Mouse (Mus musculus): ENCODE data around the gene Slc12a7. TPM values are rescaled to one million over a fixed set of nuclear protein-coding genes. Genes with fewer than 3 reads are reported as not detected.

Gene Slc12a7
- total and polyA plus RNA-seq, 3 experiments: 3.1 to 6.9 TPM; not detected in 1

- H3K4me3 ChIP-seq (ENCODE audit: control insufficient read depth in 1 of 2, insufficient read depth in 1 of 2, low read depth in 2 of 2, low read length in 2 of 2): no peak overlapping the region
Measured at GRCm38 (mm10) chr13:73818921-73819320, 86.0 kb downstream of the Slc12a7 start.

GRCm38 (mm10) chr13:73821251-73821650 is 88.4 kb downstream of the Slc12a7 start:
- no peak for DNase-seq (ENCODE audit: low read depth, low spot score)
- H3K79me2 ChIP-seq (ENCODE audit: control insufficient read depth, insufficient read depth, low read length, poor library complexity): no peaks in the 10 kb centered on the region
- no peak overlapping the region for H3K4me3 ChIP-seq (ENCODE audit: control insufficient read depth in 1 of 2, insufficient read depth in 1 of 2, low read depth in 2 of 2, low read length in 2 of 2)
- H3K27ac ChIP-seq (ENCODE audit: control insufficient read depth, low read depth, low read length): no peak overlapping the region
- H3K4me1 ChIP-seq (ENCODE audit: control insufficient read depth in 1 of 2, insufficient read depth in 2 of 2, low read length in 2 of 2): no peaks in the 10 kb centered on the region
- no peaks in the 10 kb centered on the region for H3K9me3 ChIP-seq (replicated peaks; ENCODE audit: insufficient read depth, low read length)
- no peaks in the 10 kb centered on the region for H3K27me3 ChIP-seq (ENCODE audit: control insufficient read depth in 1 of 2, insufficient read depth in 2 of 2, low read length in 2 of 2)
- no peaks in the 10 kb centered on the region for H3K36me3 ChIP-seq (ENCODE audit: control insufficient read depth in 1 of 2, insufficient read depth in 2 of 2, low read length in 2 of 2)
- H3K9ac ChIP-seq (ENCODE audit: control insufficient read depth, low read depth, low read length, poor library complexity, severe bottlenecking): no peak overlapping the region
- no peak for TF ChIP-seq NRF1 (IDR thresholded peaks at IDR 0.05; ENCODE audit: insufficient read depth, low read depth, low read length, poor library complexity, severe bottlenecking)
- no peak for TF ChIP-seq MXI1 (IDR thresholded peaks at IDR 0.05; ENCODE audit: low read depth, low read length)
- no peak for TF ChIP-seq JUND (IDR thresholded peaks at IDR 0.05; ENCODE audit: low read depth, low read length)
- TF ChIP-seq E2F4 (IDR thresholded peaks at IDR 0.05; ENCODE audit: borderline replicate concordance, low read depth, low read length): no peak
- no peak for TF ChIP-seq TCF12 (IDR thresholded peaks at IDR 0.05; ENCODE audit: low read depth, low read length)
- no peak for TF ChIP-seq CTCF (IDR thresholded peaks at IDR 0.05 in 2 of 3, conservative IDR thresholded peaks at IDR 0.05 in 1 of 3; ENCODE audit: control insufficient read depth in 1 of 3, insufficient read depth in 1 of 3, low read depth in 2 of 3, low read length in 3 of 3, poor library complexity in 1 of 3, severe bottlenecking in 1 of 3)
- no peak for TF ChIP-seq MAFK (IDR thresholded peaks at IDR 0.05; ENCODE audit: borderline replicate concordance, low read depth, low read length)
- TF ChIP-seq ZNF384 (IDR thresholded peaks at IDR 0.05; ENCODE audit: low read depth, low read length): no peak
- no peak for TF ChIP-seq ZC3H11A (IDR thresholded peaks at IDR 0.05; ENCODE audit: low read depth, low read length)
- TF ChIP-seq POLR2AphosphoS5 (IDR thresholded peaks at IDR 0.05; ENCODE audit: borderline replicate concordance, low read depth, low read length): no peak
- TF ChIP-seq HCFC1 (IDR thresholded peaks at IDR 0.05; ENCODE audit: low read depth, low read length): no peak
- TF ChIP-seq ZMIZ1 (IDR thresholded peaks at IDR 0.05; ENCODE audit: low read depth, low read length): no peak

More at GRCm38 (mm10) chr13:73818921-73819320, 86.0 kb downstream of the Slc12a7 start:
- no peak for TF ChIP-seq SIN3A (IDR thresholded peaks at IDR 0.05; ENCODE audit: low read length)
- no peak for TF ChIP-seq TBP (IDR thresholded peaks at IDR 0.05; ENCODE audit: low read depth, low read length)
- no peak for TF ChIP-seq MAZ (IDR thresholded peaks at IDR 0.05; ENCODE audit: low read depth, low read length)
- no peak for TF ChIP-seq ETS1 (IDR thresholded peaks at IDR 0.05; ENCODE audit: low read depth, low read length)
- TF ChIP-seq GATA1 (IDR thresholded peaks at IDR 0.05; ENCODE audit: low read depth, low read length): no peak
- no peak for TF ChIP-seq CTCF (IDR thresholded peaks at IDR 0.05 in 2 of 3, conservative IDR thresholded peaks at IDR 0.05 in 1 of 3; ENCODE audit: control insufficient read depth in 1 of 3, insufficient read depth in 1 of 3, low read depth in 2 of 3, low read length in 3 of 3, poor library complexity in 1 of 3, severe bottlenecking in 1 of 3)
- TF ChIP-seq MXI1 (IDR thresholded peaks at IDR 0.05; ENCODE audit: low read depth, low read length): no peak
- TF ChIP-seq MYC (IDR thresholded peaks at IDR 0.05; ENCODE audit: low read depth, low read length): no peak
- no peak for TF ChIP-seq UBTF (IDR thresholded peaks at IDR 0.05; ENCODE audit: borderline replicate concordance, insufficient read depth, low read depth, low read length)
- TF ChIP-seq POLR2AphosphoS2 (IDR thresholded peaks at IDR 0.05; ENCODE audit: low read length): no peak
- TF ChIP-seq TCF12 (IDR thresholded peaks at IDR 0.05; ENCODE audit: low read depth, low read length): no peak
- TF ChIP-seq POLR2A (IDR thresholded peaks at IDR 0.05; ENCODE audit: control insufficient read depth in 1 of 2, insufficient read depth in 1 of 2, low read depth in 1 of 2, low read length in 2 of 2, poor library complexity in 1 of 2): no peak
- no peak for TF ChIP-seq MAX (IDR thresholded peaks at IDR 0.05; ENCODE audit: low read length)
- TF ChIP-seq NRF1 (IDR thresholded peaks at IDR 0.05; ENCODE audit: insufficient read depth, low read depth, low read length, poor library complexity, severe bottlenecking): no peak
- Histone ChIP-seq H3K27me3 (ENCODE audit: control insufficient read depth in 1 of 2, insufficient read depth in 2 of 2, low read length in 2 of 2) (no peaks in the 10 kb centered on the region), H3K27ac (ENCODE audit: control insufficient read depth, low read depth, low read length) (no peak overlapping the region), H3K9ac (ENCODE audit: control insufficient read depth, low read depth, low read length, poor library complexity, severe bottlenecking) (no peak overlapping the region), H3K79me2 (ENCODE audit: control insufficient read depth, insufficient read depth, low read length, poor library complexity) (no peaks in the 10 kb centered on the region), H3K4me1 (ENCODE audit: control insufficient read depth in 1 of 2, insufficient read depth in 2 of 2, low read length in 2 of 2) (no peaks in the 10 kb centered on the region), H3K9me3 (replicated peaks; ENCODE audit: insufficient read depth, low read length) (no peaks in the 10 kb centered on the region), H3K36me3 (ENCODE audit: control insufficient read depth in 1 of 2, insufficient read depth in 2 of 2, low read length in 2 of 2) (no peaks in the 10 kb centered on the region)
- DNase-seq (ENCODE audit: low read depth, low spot score): no peak

Data from MEL (cell line).